Mouse (Mus musculus): Measurements from ENCODE around the gene Igsf21.

- TF ChIP-seq POLR2A (IDR thresholded peaks at IDR 0.05; ENCODE audit: insufficient read length, low read depth) (no peak), TCF12 (IDR thresholded peaks at IDR 0.05; ENCODE audit: insufficient read depth, poor library complexity, severe bottlenecking) (no peak), USF1 (IDR thresholded peaks at IDR 0.05; ENCODE audit: low read depth) (no peak), MYOG (IDR thresholded peaks at IDR 0.05; ENCODE audit: control insufficient read depth in 1 of 3, insufficient read depth in 1 of 3, insufficient read length in 2 of 3, low read depth in 2 of 3) (no peak), POLR2AphosphoS2 (IDR thresholded peaks at IDR 0.05; ENCODE audit: insufficient read length, low read depth) (no peak), E2F4 (IDR thresholded peaks at IDR 0.05; ENCODE audit: insufficient read depth) (no peak), TCF3 (IDR thresholded peaks at IDR 0.05; ENCODE audit: insufficient read length, low read depth) (no peak)
Observed at GRCm38 (mm10) chr4:140103341-140104027, 143.1 kb downstream of the Igsf21 start.

Data from myocyte (in vitro differentiated cells).